ENCODE assay signal across 26 mouse cellular contexts in genomic region chr2:151579183-151579582, GRCm38 (mm10). TPM values are rescaled to one million over a fixed set of nuclear protein-coding genes. Genes with fewer than 3 reads are reported as not detected.
A peak's percentile ranks its signal among the peaks of the same experiment; 100 is the strongest.
DNase-seq lines count a peak whose midpoint lies in the region; ATAC-seq and TF ChIP-seq lines count a peak whose summit lies in the region.
"Had no signal": no experiment of that assay in that cellular context is flagged by ENCODE, and none has a peak within 500 bp of the region (broad histone marks: within the 10 kb centered on the region; RNA-seq: fewer than 3 reads in every experiment).

No protein-coding gene starts in this region.

- H3K9ac ChIP-seq in midbrain, embryonic 11.5 days (ENCODE audit: low read length), result no peak overlapping the region
- H3K9ac ChIP-seq in midbrain, embryonic 15.5 days, result no peak overlapping the region
- no peak overlapping the region for H3K9ac ChIP-seq in intestine, postnatal 0 days (ENCODE audit: low read depth, low read length)
- H3K9ac ChIP-seq: embryonic facial prominence, embryonic 13.5 days; embryonic facial prominence, embryonic 15.5 days; forebrain, embryonic 12.5 days had no signal

- H3K27me3 ChIP-seq in midbrain, embryonic 11.5 days (ENCODE audit: control insufficient read depth, insufficient read depth, low read length), result no peaks in the 10 kb centered on the region
- H3K27me3 ChIP-seq in midbrain, embryonic 15.5 days (replicated peaks), result no peaks in the 10 kb centered on the region
- no peaks in the 10 kb centered on the region for H3K27me3 ChIP-seq in intestine, postnatal 0 days (replicated peaks; ENCODE audit: control insufficient read depth, insufficient read depth, low read length)
- H3K27me3 ChIP-seq: embryonic facial prominence, embryonic 15.5 days had no signal

- H3K4me1 ChIP-seq in midbrain, embryonic 11.5 days (ENCODE audit: control insufficient read depth, insufficient read depth, low read length), result peaks cover 8% of the 10 kb centered on the region
- H3K4me1 ChIP-seq in midbrain, embryonic 15.5 days, result peaks cover 18% of the 10 kb centered on the region
- H3K4me1 ChIP-seq in intestine, postnatal 0 days (replicated peaks; ENCODE audit: control insufficient read depth, insufficient read depth, low read length), result no peaks in the 10 kb centered on the region

- no peak for ATAC-seq in midbrain, embryonic 11.5 days (ENCODE audit: low FRiP score)
- ATAC-seq in midbrain, embryonic 15.5 days (replicated peaks), result no peak
- peak; percentile 69 for ATAC-seq in intestine, postnatal 0 days
- ATAC-seq: activated CD4-positive, CD25-positive, alpha-beta regulatory T cell, adult 4 months; CD4-positive, CD25-positive, alpha-beta regulatory T cell, adult 4 months; forebrain, embryonic 14.5 days; forebrain, embryonic 16.5 days; Patski had no signal

- DNase-seq in midbrain, embryonic 11.5 days (ENCODE audit: low spot score, missing footprints), result peak; percentile 41
- DNase-seq in lung, postnatal 4 days, result no peak
- no peak for DNase-seq in heart, adult 11 months
- DNase-seq: adrenal gland, adult 8-10 months; adrenal gland, postnatal 14 days; adrenal gland, postnatal 36 days; B cell, adult 2 months; cerebellum, adult 11-12 months; cerebellum, adult 2 months; cerebellum, adult 9-11 months; cerebellum, postnatal 14 days; cerebellum, postnatal 36 days; embryo, embryonic 11 days had no signal

- WGBS in midbrain, embryonic 11.5 days, result 83% methylated on average over 4 of the region's 4 CpGs
- 87% methylated on average over 4 of the region's 4 CpGs for WGBS in midbrain, embryonic 15.5 days
- 34% methylated on average over 4 of the region's 4 CpGs for WGBS in intestine, postnatal 0 days

- H3K4me2 ChIP-seq in midbrain, embryonic 11.5 days, result no peak overlapping the region
- no peak overlapping the region for H3K4me2 ChIP-seq in midbrain, embryonic 15.5 days
- H3K4me2 ChIP-seq in intestine, postnatal 0 days (replicated peaks; ENCODE audit: low read depth), result peak overlapping the region; percentile 6; the same call in 1 of the 2 replicates
- H3K4me2 ChIP-seq: embryonic facial prominence, embryonic 13.5 days; embryonic facial prominence, embryonic 15.5 days; forebrain, embryonic 12.5 days had no signal

- no peaks in the 10 kb centered on the region for H3K9me3 ChIP-seq in midbrain, embryonic 11.5 days (ENCODE audit: control insufficient read depth, low read length)
- H3K9me3 ChIP-seq in midbrain, embryonic 15.5 days, result no peaks in the 10 kb centered on the region
- no peaks in the 10 kb centered on the region for H3K9me3 ChIP-seq in intestine, postnatal 0 days (ENCODE audit: control insufficient read depth)
- H3K9me3 ChIP-seq: embryonic facial prominence, embryonic 13.5 days; embryonic facial prominence, embryonic 15.5 days; forebrain, embryonic 10.5 days; forebrain, embryonic 12.5 days; G1E had no signal

- H3K27ac ChIP-seq in midbrain, embryonic 11.5 days (ENCODE audit: low read depth, low read length), result no peak overlapping the region
- H3K27ac ChIP-seq in midbrain, embryonic 15.5 days, result no peak overlapping the region
- H3K27ac ChIP-seq in intestine, postnatal 0 days (ENCODE audit: low read depth, low read length), result peak overlapping the region; percentile 82
- H3K27ac ChIP-seq: embryonic facial prominence, embryonic 13.5 days; embryonic facial prominence, embryonic 15.5 days; forebrain, embryonic 10.5 days; forebrain, embryonic 12.5 days had no signal

- H3K4me3 ChIP-seq in midbrain, embryonic 11.5 days (ENCODE audit: low read depth, low read length), result no peak overlapping the region
- no peak overlapping the region for H3K4me3 ChIP-seq in midbrain, embryonic 15.5 days
- no peak overlapping the region for H3K4me3 ChIP-seq in intestine, postnatal 0 days (ENCODE audit: low read depth, low read length)
- H3K4me3 ChIP-seq: embryonic facial prominence, embryonic 13.5 days; embryonic facial prominence, embryonic 15.5 days; erythroblast, embryonic 14.5 days; forebrain, embryonic 10.5 days; forebrain, embryonic 12.5 days had no signal

- H3K36me3 ChIP-seq in midbrain, embryonic 11.5 days (ENCODE audit: control insufficient read depth, insufficient read depth, low read length), result no peaks in the 10 kb centered on the region
- no peaks in the 10 kb centered on the region for H3K36me3 ChIP-seq in midbrain, embryonic 15.5 days (replicated peaks)
- no peaks in the 10 kb centered on the region for H3K36me3 ChIP-seq in intestine, postnatal 0 days (ENCODE audit: control insufficient read depth, insufficient read depth)
- H3K36me3 ChIP-seq: embryonic facial prominence, embryonic 13.5 days; embryonic facial prominence, embryonic 15.5 days; forebrain, embryonic 10.5 days; forebrain, embryonic 12.5 days; G1E had no signal

- TF ChIP-seq CTCF in intestine, postnatal 0 days (IDR thresholded peaks at IDR 0.05; ENCODE audit: low read depth), result no peak

RNA-seq across cellular contexts. Expression of gene Sdcbp2, which starts 6.8 kb away (rescaled TPM):
- polyA plus RNA-seq in midbrain, embryonic 11.5 days (2014; fragmentation: Nextera tagmentation; extraction: Ambion mirVana), result 0.41 and 0.56 TPM in 2 replicates
- 0.67 and 0.96 TPM in 2 replicates for polyA plus RNA-seq in midbrain, embryonic 15.5 days (2015; fragmentation: Nextera tagmentation; extraction: Ambion mirVana)
- polyA plus RNA-seq in intestine, postnatal 0 days (2015; fragmentation: Nextera tagmentation; extraction: Ambion mirVana), result 55.2 and 66.7 TPM in 2 replicates
- polyA plus RNA-seq: erythroblast, embryonic 14.5 days had no signal

RNA-seq across cellular contexts. Expression of gene Fkbp1a, which starts 36.9 kb away (rescaled TPM):
- 566 and 602 TPM in 2 replicates for polyA plus RNA-seq in midbrain, embryonic 11.5 days (2014; fragmentation: Nextera tagmentation; extraction: Ambion mirVana)
- polyA plus RNA-seq in midbrain, embryonic 15.5 days (2015; fragmentation: Nextera tagmentation; extraction: Ambion mirVana), result 586 and 594 TPM in 2 replicates
- polyA plus RNA-seq in intestine, postnatal 0 days (2015; fragmentation: Nextera tagmentation; extraction: Ambion mirVana), result 370 and 377 TPM in 2 replicates

RNA-seq across cellular contexts. Expression of gene Snph, which starts 53.2 kb away (rescaled TPM):
- polyA plus RNA-seq in midbrain, embryonic 11.5 days (2014; fragmentation: Nextera tagmentation; extraction: Ambion mirVana), result 1.9 and 2.5 TPM in 2 replicates
- 20.5 and 22.5 TPM in 2 replicates for polyA plus RNA-seq in midbrain, embryonic 15.5 days (2015; fragmentation: Nextera tagmentation; extraction: Ambion mirVana)
- 0.60 and 0.89 TPM in 2 replicates for polyA plus RNA-seq in intestine, postnatal 0 days (2015; fragmentation: Nextera tagmentation; extraction: Ambion mirVana)
- polyA plus RNA-seq: CD4-positive, CD25-positive, alpha-beta regulatory T cell, adult 4 months; erythroblast, embryonic 14.5 days; G1E had no signal

Comparison
In these comparisons a context has a peak if more than half of its experiments do, and no peak if none do; other contexts are left out.
1. RNA of gene Sdcbp2, which starts 6.8 kb away (polyA plus RNA-seq): 55.2 to 66.7 TPM in intestine, postnatal 0 days; 0.67 to 0.96 TPM in midbrain, embryonic 15.5 days and 0.41 to 0.56 TPM in midbrain, embryonic 11.5 days; every median in the first group is over 10 times any median in the second.